Mouse (Mus musculus): ENCODE data around the gene Txndc5.

Gene Txndc5

GRCm38 (mm10) chr13:38528687-38529294 lies at the start of gene Txndc5:
TSS of gene Txndc5 (minus strand) at chr13:38528824.
- no peak for DNase-seq (ENCODE audit: low read depth, low spot score)

GRCm38 (mm10) chr13:38574668-38575067 lies 46.0 kb upstream of the Txndc5 start:
- DNase-seq (ENCODE audit: low read depth, low spot score), result no peak

- DNase-seq (ENCODE audit: low read depth, low spot score), result no peak
Observed at GRCm38 (mm10) chr13:38573281-38573680, 44.7 kb upstream of the Txndc5 start.

- DNase-seq (ENCODE audit: low read depth, low spot score), result no peak
Observed at GRCm38 (mm10) chr13:38565245-38565644, 36.6 kb upstream of the Txndc5 start.

GRCm38 (mm10) chr13:38554611-38555010 lies 26.0 kb upstream of the Txndc5 start:
- no peak for DNase-seq (ENCODE audit: low read depth, low spot score)

GRCm38 (mm10) chr13:38554210-38554609 lies 25.6 kb upstream of the Txndc5 start:
- no peak for DNase-seq (ENCODE audit: low read depth, low spot score)

- DNase-seq (ENCODE audit: low read depth, low spot score), result no peak
Observed at GRCm38 (mm10) chr13:38548681-38549080, 20.1 kb upstream of the Txndc5 start.

- DNase-seq (ENCODE audit: low read depth, low spot score), result no peak
Observed at GRCm38 (mm10) chr13:38547717-38548116, 19.1 kb upstream of the Txndc5 start.

- DNase-seq (ENCODE audit: low read depth, low spot score), result no peak
Observed at GRCm38 (mm10) chr13:38546754-38547153, 18.1 kb upstream of the Txndc5 start.

GRCm38 (mm10) chr13:38545460-38545859 lies 16.8 kb upstream of the Txndc5 start:
- no peak for DNase-seq (ENCODE audit: low read depth, low spot score)

GRCm38 (mm10) chr13:38544769-38545445 lies 16.3 kb upstream of the Txndc5 start:
- DNase-seq (ENCODE audit: low read depth, low spot score), result no peak

GRCm38 (mm10) chr13:38543455-38544125 lies 15.0 kb upstream of the Txndc5 start:
- DNase-seq (ENCODE audit: low read depth, low spot score), result no peak

GRCm38 (mm10) chr13:38539192-38539900 lies 10.7 kb upstream of the Txndc5 start:
- DNase-seq (ENCODE audit: low read depth, low spot score), result no peak

GRCm38 (mm10) chr13:38537521-38537920 lies 8.9 kb upstream of the Txndc5 start:
- DNase-seq (ENCODE audit: low read depth, low spot score), result no peak

- DNase-seq (ENCODE audit: low read depth, low spot score), result no peak
Observed at GRCm38 (mm10) chr13:38534731-38535130, 6.1 kb upstream of the Txndc5 start.

GRCm38 (mm10) chr13:38534016-38534415 lies 5.4 kb upstream of the Txndc5 start:
- no peak for DNase-seq (ENCODE audit: low read depth, low spot score)

GRCm38 (mm10) chr13:38533461-38533860 lies 4.8 kb upstream of the Txndc5 start:
- no peak for DNase-seq (ENCODE audit: low read depth, low spot score)

GRCm38 (mm10) chr13:38531498-38531897 lies 2.9 kb upstream of the Txndc5 start:
- no peak for DNase-seq (ENCODE audit: low read depth, low spot score)

- no peak for DNase-seq (ENCODE audit: low read depth, low spot score)
Observed at GRCm38 (mm10) chr13:38529576-38529975, 952 bp upstream of the Txndc5 start.

- DNase-seq (ENCODE audit: low read depth, low spot score), result peak; percentile 54
Observed at GRCm38 (mm10) chr13:38527797-38528650, 600 bp downstream of the Txndc5 start.

Data from retina, adult 2 months (tissue).